Mouse (Mus musculus): Measurements from ENCODE around the gene Tmem69. TPM values are rescaled to one million over a fixed set of nuclear protein-coding genes. Genes with fewer than 3 reads are reported as not detected.

Tmem69 gene
- polyA plus RNA-seq, 1 experiment from 2014 or later: 24.6 TPM

GRCm38 (mm10) chr4:116537737-116538136, 18.0 kb downstream of the Tmem69 start:
- H3K9me3 ChIP-seq: 0 out of 2 replicates have a peak, but pooled peaks cover 3% of the 10 kb centered on the region
- no peak overlapping the region for H3K4me2 ChIP-seq
- no peak overlapping the region for H3K9ac ChIP-seq
- no peak for ATAC-seq (ENCODE audit: extremely low read depth, insufficient number of reproducible peaks, low FRiP score, low TSS enrichment)
- WGBS: 80% methylated on average over 3 of the region's 3 CpGs
- H3K36me3 ChIP-seq: peaks cover 26% of the 10 kb centered on the region
- no peak overlapping the region for H3K4me3 ChIP-seq
- H3K27me3 ChIP-seq (replicated peaks): no peaks in the 10 kb centered on the region
- no peaks in the 10 kb centered on the region for H3K4me1 ChIP-seq
- no peak overlapping the region for H3K27ac ChIP-seq (replicated peaks)

DNA sequence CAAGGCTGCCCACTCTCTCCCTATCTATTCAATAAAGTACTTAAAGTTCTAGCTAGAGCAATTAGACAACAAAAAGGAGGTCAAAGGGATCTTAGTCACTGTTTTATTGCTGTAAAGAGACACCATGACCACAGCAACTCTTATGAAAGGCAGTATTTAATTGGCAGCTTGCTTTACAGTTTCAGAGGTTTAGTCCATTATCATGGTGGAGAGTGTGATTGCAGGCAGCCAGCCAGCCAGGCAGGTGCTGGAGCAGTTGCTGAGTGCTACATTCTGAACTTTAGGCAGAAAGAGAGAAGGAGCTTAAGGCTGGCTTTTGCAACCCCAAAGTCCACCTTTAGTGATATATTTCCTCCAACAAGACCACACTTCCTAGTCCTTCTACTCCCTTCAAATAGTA, 19.4 kb downstream of the Tmem69 start:
- 0 out of 2 replicates have a peak, but pooled peaks cover 3% of the 10 kb centered on the region for H3K9me3 ChIP-seq
- no peak for ATAC-seq (ENCODE audit: extremely low read depth, insufficient number of reproducible peaks, low FRiP score, low TSS enrichment)
- no peak overlapping the region for H3K27ac ChIP-seq (replicated peaks)
- H3K27me3 ChIP-seq (replicated peaks): no peaks in the 10 kb centered on the region
- H3K36me3 ChIP-seq: peaks cover 33% of the 10 kb centered on the region
- no peak overlapping the region for H3K9ac ChIP-seq
- no peak overlapping the region for H3K4me3 ChIP-seq
- no peak overlapping the region for H3K4me2 ChIP-seq
- H3K4me1 ChIP-seq: no peaks in the 10 kb centered on the region

GRCm38 (mm10) chr4:116531109-116531508, 24.6 kb downstream of the Tmem69 start:
- H3K4me2 ChIP-seq: no peak overlapping the region

GRCm38 (mm10) chr4:116507425-116508218, 48.1 kb downstream of the Tmem69 start, which contains the start of gene Ipp:
Gene Ipp (plus strand): TSS chr4:116507549.
- Histone ChIP-seq H3K4me3 (peak within 1 kb of the TSS; percentile 65), H3K36me3 (peaks cover 9% of the 10 kb centered on the region), H3K27me3 (replicated peaks) (no peaks in the 10 kb centered on the region), H3K4me2 (peak within 1 kb of the TSS; percentile 78), H3K4me1 (peaks cover 16% of the 10 kb centered on the region), H3K27ac (replicated peaks) (peak within 1 kb of the TSS; percentile 92), H3K9me3 (no peaks in the 10 kb centered on the region), H3K9ac (peak within 1 kb of the TSS; percentile 84)
- WGBS: under 1% methylated on average over 55 of the region's 55 CpGs
- peak; percentile 96 for ATAC-seq (ENCODE audit: extremely low read depth, insufficient number of reproducible peaks, low FRiP score, low TSS enrichment)

More at GRCm38 (mm10) chr4:116531109-116531508, 24.6 kb downstream of the Tmem69 start:
- peaks cover 52% of the 10 kb centered on the region for H3K36me3 ChIP-seq
- no peak overlapping the region for H3K9ac ChIP-seq
- no peaks in the 10 kb centered on the region for H3K4me1 ChIP-seq
- H3K27ac ChIP-seq (replicated peaks): no peak overlapping the region
- no peak for ATAC-seq (ENCODE audit: extremely low read depth, insufficient number of reproducible peaks, low FRiP score, low TSS enrichment)
- no peaks in the 10 kb centered on the region for H3K27me3 ChIP-seq (replicated peaks)
- no peak overlapping the region for H3K4me3 ChIP-seq
- 59% methylated on average over 2 of the region's 2 CpGs for WGBS
- 0 out of 2 replicates have a peak, but pooled peaks cover 3% of the 10 kb centered on the region for H3K9me3 ChIP-seq

- 25% methylated on average over 11 of the region's 11 CpGs for WGBS
- H3K27ac ChIP-seq (replicated peaks): peak overlapping the region; percentile 92
- ATAC-seq (ENCODE audit: extremely low read depth, insufficient number of reproducible peaks, low FRiP score, low TSS enrichment): no peak
- peak overlapping the region; percentile 65 for H3K4me3 ChIP-seq
- peaks cover 8% of the 10 kb centered on the region for H3K36me3 ChIP-seq
- H3K4me1 ChIP-seq: peaks cover 16% of the 10 kb centered on the region
- H3K9me3 ChIP-seq: no peaks in the 10 kb centered on the region
- H3K9ac ChIP-seq: peak overlapping the region; percentile 84
- H3K4me2 ChIP-seq: peak overlapping the region; percentile 78
- H3K27me3 ChIP-seq (replicated peaks): no peaks in the 10 kb centered on the region
Observed at GRCm38 (mm10) chr4:116506886-116507424, 48.8 kb downstream of the Tmem69 start.

Other genes starting within 250 kb of the Tmem69 start
- gene Mast2, start 91.8 kb downstream of the Tmem69 start, polyA plus RNA-seq (2015; fragmentation: Nextera tagmentation; extraction: Ambion mirVana): 12.8 and 12.9 TPM in 2 replicates
- gene Ipp, start 48.4 kb downstream of the Tmem69 start, polyA plus RNA-seq (2015; fragmentation: Nextera tagmentation; extraction: Ambion mirVana): 14.3 and 15.6 TPM in 2 replicates
- 24.4 and 25.0 TPM in 2 replicates for gene Gpbp1l1, start 1.7 kb upstream of the Tmem69 start, polyA plus RNA-seq (2015; fragmentation: Nextera tagmentation; extraction: Ambion mirVana)
- 3.1 and 3.6 TPM in 2 replicates for gene Ccdc17, start 40.7 kb upstream of the Tmem69 start, polyA plus RNA-seq (2015; fragmentation: Nextera tagmentation; extraction: Ambion mirVana)
- gene Nasp, start 72.0 kb upstream of the Tmem69 start, polyA plus RNA-seq (2015; fragmentation: Nextera tagmentation; extraction: Ambion mirVana): 87.3 and 87.4 TPM in 2 replicates
- 580 and 636 TPM in 2 replicates for gene Akr1a1, start 95.7 kb upstream of the Tmem69 start, polyA plus RNA-seq (2015; fragmentation: Nextera tagmentation; extraction: Ambion mirVana)
- 967 and 1,034 TPM in 2 replicates for gene Prdx1, start 129.6 kb upstream of the Tmem69 start, polyA plus RNA-seq (2015; fragmentation: Nextera tagmentation; extraction: Ambion mirVana)
- gene Mmachc, start 152.5 kb upstream of the Tmem69 start, polyA plus RNA-seq (2015; fragmentation: Nextera tagmentation; extraction: Ambion mirVana): 33.5 and 35.1 TPM in 2 replicates
- gene Ccdc163, start 152.6 kb upstream of the Tmem69 start, polyA plus RNA-seq (2015; fragmentation: Nextera tagmentation; extraction: Ambion mirVana): 17.9 and 20.2 TPM in 2 replicates
- 3.0 and 3.2 TPM in 2 replicates for gene Tesk2, start 165.0 kb upstream of the Tmem69 start, polyA plus RNA-seq (2015; fragmentation: Nextera tagmentation; extraction: Ambion mirVana)

Data from heart, embryonic 13.5 days (tissue).